Mouse (Mus musculus) cerebellum, postnatal 10 days (tissue): ENCODE results near the gene Atpaf2.
"Not testable (repeated sequence)": the region's sequence is repeated elsewhere in the genome, so short reads cannot be mapped to it uniquely, and the experiment has no call there.

Experiments used
- DNase-seq, 2 experiments: peaks; one replicate each; pipeline ENCODE4 v3.0.0; 2021; ENCODE audit warnings: mixed read lengths in 2 of 2

Atpaf2 gene

DNA sequence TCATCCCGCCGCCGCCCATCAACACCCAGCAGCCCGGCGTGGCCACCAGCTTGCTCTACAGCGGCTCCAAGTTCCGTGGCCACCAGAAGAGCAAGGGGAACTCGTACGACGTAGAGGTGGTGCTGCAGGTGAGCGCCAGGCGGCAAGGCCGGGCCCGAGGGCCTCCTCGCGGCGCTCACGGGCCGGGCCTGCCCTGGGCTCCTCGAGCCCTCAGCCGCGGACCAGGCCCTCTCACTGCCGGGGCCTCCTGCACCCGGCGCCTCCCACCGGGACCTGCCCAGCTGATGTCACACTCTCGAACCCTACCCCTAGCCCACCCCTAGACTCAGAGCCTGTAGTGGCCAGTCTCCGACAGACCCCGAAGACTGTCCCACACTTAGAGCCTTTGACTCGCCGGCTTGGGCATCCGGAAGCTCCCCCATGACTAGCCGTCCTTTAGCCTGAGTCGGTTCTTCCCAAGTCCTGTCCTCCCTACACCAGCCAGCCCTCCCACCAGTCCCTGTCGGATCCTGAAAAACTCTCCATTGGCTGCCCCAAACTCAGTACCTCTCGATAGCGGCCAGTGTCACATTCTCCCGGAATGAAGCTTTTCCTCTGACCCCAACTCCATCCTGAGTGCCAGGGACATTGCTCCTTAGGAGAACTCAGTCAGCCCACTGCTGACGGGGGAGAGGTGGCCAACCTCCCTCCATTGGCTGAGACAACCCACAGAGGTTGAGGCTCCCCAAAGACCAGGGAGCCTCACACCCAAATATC, at the start of gene Atpaf2:
TSS of gene Atpaf2 (minus strand) at position 741 of the 756 bp plus-strand sequence.
- peak in 1 of 2 experiments; percentile 66 for DNase-seq

DNA sequence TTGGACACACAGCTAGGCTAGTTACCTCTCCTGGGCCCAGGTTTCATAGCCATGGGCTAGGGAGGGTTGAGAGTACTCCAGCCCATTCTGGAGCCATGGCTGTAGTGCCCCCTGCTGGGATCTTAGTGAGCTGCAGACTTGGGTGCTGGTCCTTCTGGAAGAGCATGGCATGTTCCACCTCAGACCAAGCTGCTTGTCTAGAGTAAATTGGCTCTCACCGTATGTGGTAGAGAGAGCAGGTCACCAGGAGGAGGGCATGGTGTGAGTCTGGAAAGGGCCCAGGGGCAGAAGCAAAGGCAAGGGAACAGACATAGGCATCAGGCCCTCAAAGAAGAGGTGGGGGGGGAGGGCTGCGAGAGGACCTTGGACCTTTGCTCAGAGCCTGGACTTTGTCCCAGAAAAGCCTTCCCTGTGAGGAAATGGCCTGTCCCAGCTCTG, 47.7 kb upstream of the Atpaf2 start:
- DNase-seq, result peak; percentile 39 to 49

DNA sequence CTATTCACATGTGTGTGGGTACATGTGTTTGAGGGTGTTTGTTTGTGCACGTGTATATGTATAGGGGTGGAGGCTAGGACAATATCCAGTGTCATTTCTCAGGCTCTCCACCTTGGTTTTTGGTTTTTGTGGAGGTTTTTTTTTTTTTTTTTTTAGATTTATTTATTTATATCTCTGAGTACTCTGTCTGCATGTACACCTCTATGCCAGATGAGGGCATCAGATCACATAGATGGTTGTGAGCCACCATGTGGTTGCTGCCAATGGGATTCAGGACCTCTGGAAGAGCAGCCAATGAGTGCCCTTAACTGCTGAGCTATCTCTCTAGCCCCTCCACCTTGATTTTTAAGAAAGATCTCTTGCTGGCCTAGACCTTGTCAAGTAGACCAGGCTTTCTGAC, 39.7 kb upstream of the Atpaf2 start:
- DNase-seq, result peak in 1 of 2 experiments; percentile 25

DNA sequence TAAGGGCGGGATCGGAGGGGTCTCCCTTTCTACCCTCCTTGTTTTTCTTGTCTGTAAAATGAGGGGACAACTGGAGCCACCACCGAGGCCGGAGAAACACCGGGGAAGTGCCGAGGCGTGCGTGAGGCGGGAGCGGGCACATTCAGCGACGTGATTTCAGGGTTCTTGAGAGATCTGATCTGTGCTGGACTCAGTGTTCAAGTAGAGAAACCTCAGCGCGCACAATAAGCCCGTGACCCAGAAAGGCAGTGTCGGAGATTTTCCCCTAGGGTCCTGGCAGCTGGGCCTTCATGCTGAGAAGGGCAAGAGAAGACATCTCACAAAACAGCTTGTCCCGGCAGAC, 36.5 kb upstream of the Atpaf2 start:
- peak in 1 of 2 experiments; percentile 38 for DNase-seq

DNA sequence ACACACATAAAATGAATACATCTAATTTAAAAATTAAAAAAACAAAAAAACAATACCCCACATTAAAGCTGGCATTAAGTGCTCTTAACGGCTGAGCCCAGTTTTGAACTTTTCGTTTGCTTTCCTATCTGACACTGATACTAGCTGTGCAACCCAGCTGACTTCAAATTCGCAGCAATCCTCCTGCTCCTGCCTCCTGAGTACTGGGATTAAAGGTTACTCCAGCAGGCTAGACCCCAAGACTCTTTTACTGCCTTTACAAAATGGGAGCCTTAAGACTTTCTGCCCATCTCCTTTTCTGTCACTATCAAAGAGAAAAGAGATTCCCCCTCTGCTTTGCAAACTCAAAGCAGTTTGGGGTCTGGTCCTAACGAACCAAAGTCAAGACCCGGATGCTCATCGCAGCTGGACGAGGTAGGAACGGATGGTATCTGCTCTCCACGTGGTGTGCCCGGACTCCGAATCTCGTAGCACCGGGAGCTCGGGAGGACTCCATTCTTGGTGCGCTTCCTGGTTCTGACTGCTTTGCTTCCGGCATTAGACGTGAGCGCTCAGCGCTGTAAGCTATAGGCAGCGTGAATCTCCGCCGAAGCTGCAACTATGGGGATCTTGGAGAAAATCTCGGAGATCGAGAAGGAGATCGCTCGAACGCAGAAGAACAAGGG, 36.0 kb upstream of the Atpaf2 start, which contains the start of gene Drg2:
TSS of gene Drg2 (plus strand) at position 512 of the 665 bp plus-strand sequence.
- peak; percentile 92 to 94 for DNase-seq

DNA sequence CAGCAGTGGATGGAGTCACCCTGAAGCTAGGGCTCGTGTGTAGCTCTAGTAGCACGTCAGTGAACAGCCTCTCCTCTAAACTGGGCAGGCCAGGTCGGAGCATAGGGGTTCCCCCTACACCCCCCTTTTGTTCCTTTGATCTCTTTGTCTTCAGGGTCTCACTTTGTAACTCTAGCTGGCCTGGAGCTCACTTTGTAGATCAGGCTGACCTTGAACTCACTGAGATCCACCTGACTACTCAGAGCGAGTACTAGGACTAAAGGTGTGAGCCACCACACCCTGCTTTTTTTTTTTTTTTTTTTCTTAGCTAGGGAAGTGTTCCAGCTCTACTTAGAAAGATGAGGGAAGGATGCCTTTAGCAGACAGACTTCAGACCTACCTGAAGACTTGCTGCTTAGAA, 25.8 kb upstream of the Atpaf2 start:
- no peak for DNase-seq

DNA sequence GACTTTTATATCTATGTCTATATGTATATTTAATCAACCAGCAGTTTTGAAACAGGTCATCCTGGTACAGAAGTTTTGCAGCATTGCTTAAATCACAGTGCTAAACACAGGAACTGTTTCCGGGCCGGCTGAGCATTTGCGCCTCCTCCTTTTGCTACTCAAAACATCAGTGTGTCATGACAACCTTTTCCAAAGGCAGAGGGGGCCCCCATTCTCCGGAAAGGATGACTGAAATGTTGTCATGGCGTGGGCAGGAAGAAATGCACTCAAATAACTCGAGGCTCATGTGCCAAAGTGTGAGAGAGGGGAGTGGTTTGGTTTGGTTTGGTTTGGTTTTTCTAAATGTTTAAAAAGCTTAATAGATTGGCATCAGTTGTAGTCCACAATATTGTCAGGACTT, 24.6 kb upstream of the Atpaf2 start:
- no peak for DNase-seq

DNA sequence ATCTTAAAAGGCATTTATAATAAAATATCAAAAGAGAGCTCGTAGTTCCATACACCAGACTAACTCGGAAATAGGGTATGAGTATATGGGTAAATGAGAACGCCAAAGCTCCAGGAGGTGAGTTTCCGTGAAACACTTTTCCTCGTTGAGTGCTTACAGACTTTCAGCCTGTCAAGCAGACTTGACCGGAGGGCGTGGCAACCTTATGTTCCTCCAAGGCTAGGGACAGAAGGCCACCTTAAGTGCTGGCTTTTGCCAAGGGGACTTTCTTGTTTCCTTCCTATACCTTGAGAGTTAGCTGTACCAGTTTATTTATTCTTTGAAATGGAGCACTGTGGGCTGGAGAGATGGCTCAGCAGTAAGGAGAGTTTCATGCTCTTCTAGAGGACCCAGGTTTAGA, 21.9 kb upstream of the Atpaf2 start:
- DNase-seq, result no peak

DNA sequence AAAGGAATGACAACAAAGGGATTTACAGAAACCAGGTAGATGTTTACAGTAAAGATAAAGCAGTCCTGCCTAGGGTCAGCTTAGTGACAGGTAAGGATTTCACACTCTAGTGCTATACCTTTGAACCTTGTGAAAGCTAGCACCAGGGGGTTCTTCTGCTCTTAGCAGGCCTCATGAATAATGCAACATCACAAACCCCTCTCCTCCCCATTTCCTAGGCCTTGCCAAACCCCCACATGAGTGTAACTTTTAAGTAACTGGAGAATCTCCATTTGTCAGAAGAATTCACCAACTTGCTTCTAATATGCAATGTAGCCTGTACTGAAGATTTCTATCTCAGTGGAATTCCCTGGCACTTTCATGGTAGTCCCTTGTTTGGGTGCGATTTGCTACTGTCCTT, 21.4 kb upstream of the Atpaf2 start:
- not testable (repeated sequence) for DNase-seq

DNA sequence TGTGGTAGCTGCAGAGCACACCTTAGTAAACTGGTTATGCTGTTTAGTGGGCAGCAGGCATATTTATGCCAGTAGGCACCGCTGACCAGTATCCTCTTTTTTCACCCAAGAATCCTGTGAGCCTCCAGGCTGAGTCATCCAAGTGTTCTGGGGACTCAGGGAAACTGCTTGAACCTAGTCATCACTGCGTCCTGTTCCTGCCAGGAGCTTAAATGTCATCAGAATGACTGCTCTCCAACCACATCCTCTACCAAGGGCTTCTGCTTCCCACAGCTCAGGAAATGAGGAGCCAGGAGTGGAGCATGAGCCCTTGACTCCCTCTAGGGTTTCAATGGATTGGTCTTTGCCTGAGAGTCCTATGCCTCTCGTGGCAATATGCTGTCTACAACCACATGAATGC, 18.4 kb upstream of the Atpaf2 start:
- no peak for DNase-seq

DNA sequence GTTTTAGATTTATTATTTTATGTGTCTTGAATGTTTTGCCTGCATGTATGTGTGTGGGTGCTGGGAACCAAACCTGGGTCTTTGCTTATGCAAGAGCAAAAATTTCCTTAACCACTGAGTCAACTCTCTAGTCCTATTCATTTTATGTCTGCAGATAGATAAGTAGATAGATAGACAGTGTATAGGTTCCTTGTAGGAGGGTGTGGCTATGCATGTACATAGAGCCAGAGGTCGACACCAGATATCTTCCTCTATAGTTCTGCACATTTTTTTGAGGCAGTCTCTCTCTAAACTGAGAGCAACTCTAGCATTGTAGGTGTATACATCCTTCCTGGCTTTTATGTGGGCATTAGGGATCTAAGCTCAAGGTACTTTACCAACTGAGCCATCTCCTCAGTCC, 16.9 kb upstream of the Atpaf2 start:
- DNase-seq, result no peak

DNA sequence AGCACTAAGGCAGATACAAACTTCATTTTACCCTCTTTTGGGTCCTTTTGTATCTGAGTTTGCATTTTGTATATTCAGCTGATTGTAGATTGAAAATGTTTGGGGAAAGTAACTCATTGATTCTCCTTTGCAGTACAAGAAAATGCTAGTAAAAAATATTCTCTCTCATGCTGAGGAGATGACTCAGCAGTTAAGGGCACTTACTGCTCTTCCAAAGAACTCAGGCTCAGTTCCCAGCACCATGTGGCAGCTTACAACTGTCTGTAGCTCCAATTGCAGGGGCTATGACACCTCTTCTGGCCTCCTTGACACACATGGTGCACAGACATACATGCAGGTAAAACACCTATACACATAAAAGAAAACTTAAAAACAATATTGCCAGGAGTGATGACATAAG, 15.2 kb upstream of the Atpaf2 start:
- DNase-seq, result no peak

DNA sequence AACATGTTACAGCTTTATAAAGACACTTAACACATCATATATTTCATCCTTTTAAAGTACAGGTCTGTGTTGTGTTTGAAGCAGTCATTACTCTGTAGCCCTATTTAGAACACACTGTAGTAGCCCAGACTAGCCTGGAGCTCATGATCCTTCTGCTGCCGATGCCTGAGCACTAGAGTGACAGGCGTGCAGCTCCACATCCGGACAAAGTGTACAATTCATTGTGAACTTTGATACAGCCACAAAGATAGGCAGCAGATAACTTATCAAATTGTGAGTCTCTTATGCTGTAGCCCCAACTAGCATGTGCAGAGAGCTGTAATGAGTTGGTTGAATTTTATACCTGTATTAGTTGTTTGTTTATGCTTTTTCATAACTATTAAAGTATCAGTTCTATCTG, 9.4 kb upstream of the Atpaf2 start:
- no peak for DNase-seq

DNA sequence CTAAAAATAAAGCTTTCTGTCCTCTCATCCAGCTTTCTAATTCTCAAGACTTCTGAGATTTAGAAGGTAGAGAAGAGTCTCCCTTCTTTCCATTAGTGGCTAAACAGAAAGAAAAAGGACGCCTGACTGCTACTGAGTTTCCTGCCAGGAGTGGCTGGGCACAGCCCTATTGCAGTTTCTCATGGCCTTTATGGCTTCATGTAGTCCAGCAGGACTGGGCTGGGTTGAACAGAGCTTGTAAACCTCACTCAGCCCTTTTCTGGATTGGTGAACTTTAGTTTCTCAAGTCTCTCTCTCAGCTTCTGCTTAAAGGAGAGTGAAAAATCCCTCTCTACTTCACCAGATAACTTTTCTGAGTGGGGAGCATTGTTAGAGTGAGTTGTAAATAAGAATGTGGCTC, 8.2 kb upstream of the Atpaf2 start:
- no peak for DNase-seq

DNA sequence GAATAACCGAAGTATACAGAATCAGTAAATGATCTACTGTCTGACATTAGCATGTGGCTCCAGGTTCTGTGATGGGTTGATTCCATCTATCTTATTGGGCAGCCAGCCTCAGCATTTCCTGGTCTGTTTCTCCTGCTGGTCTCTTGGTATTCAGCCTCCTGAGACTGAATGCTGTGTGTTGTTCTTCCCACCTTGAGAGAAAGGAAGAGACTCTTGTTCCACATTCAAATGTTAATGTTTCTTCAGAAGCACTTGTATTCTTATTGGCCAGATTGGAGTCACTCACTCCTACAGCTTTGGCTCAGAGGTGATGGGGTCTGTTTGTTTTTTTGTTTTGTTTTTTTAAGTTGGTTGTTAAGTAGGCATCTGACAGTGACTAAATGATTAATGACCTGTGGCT, 4.7 kb upstream of the Atpaf2 start:
- DNase-seq, result no peak

DNA sequence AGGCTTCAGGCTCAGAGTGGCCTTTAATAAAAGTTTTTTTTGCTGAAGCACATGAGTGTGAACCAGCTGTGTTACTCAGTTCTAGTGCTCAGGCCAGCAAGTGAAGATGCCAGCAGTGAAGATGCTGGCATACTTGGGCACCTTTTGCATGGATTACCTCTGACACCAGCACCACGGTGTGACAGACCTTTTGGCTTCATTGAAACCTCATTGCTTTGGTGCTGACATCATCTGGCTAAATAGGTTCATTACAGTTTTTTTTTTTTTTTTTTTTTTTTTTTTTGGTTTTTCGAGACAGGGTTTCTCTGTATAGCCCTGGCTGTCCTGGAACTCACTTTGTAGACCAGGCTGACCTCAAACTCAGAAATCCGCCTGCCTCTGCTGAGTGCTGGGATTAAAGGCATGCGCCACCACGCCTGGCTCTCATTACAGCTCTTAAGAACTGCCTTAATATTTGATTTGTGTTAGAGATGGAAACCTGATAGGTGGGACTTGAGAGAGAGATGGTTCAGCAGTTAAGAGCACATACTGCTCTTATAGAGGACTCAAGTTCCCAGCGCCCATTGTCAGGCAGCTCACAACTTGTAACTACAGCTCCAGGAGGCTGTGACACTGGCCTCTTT, 3.9 kb upstream of the Atpaf2 start:
- peak; percentile 22 to 46 for DNase-seq

DNA sequence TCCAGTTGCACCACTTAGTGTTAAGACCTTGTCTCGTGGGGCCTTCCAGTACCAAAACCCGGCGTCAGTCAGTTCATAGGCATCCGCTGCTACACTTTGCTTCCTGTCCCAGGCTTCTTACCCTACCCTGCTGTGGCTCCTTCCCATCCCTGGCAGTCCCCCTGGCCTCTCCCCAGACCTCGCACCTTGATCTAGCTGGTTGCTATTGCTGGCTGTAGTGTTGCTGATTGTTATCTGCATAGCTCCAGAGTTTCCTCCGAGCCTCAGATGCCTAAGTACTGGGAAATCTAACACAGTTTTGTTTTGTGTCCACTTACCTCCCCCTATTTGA, 181 bp upstream of the Atpaf2 start:
- no peak for DNase-seq

DNA sequence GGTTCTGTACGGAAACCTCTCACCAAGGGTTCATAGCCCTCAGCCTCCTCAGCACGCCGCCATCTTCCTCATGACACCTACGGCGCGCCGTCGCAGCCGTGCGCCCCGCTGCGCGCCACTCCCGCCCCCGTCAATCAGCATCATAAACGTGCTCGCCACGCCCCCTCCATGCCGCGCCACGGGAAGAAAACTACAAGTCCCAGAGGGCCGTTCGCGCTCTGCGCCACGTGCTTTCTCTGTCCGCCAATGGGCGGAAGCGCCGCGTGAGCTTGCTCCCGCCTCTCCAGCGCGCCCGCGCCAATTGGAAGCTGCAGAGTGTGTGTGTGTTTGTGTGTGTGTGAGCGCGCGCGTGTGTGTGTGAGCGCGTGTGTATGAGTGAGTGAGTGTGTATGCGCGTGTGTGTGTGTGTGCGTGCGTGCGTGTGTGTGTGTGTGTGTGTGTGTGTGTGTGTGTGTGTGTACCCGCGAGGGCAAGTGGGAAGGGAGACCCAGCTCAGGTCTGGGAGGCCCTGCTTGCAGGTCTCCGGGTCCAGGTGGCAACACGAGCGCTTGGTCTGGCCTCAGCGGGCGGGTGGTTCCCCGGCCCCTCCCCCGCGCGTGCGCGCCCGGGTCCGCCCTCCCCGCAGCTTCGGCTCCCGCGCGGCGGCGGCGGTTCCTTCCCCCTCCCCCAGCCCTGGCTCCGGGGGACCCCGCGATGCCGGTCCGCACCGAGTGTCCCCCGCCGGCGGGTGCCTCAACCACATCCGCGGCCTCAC, 1.1 kb downstream of the Atpaf2 start, which contains the start of gene Gid4:
TSS of gene Gid4 (plus strand) at position 183 of the 754 bp plus-strand sequence.
- DNase-seq, result peak; percentile 99

DNA sequence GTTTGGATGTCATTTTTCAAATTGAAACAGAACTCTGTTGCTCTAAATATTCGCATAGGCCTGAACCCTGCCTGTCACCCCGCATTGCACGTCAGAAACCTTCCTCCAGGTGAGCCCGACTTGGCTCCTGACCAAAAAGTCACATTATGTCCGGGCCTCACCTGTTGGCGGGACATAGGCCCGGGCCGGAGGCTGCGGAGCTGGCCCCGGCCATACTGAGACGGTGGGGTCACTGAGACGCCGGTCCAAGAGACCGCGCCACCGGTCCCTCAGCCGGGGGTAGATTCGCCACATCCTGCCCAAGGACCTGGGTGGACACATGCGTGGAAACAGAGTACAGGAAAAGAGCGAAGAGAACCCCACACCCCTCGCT, 1.7 kb downstream of the Atpaf2 start:
- DNase-seq, result no peak

DNA sequence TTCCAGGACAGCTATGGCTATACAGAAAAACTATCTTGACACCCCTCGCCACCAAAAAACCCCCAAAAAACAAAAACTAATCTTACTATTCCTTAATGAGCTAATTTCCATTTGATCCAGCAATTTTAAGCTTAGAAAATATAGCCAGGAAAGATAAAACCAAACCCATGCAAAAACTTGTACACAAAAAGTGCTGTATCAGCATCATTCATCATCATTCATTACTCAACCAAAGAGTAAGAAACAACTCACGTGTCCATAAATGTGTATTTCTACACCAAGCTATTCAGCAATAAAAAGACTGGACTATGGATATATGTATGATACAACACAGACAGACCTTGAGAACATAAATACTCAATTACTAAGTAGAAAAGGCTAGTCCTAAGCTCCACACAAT, 5.3 kb downstream of the Atpaf2 start:
- DNase-seq, result no peak

DNA sequence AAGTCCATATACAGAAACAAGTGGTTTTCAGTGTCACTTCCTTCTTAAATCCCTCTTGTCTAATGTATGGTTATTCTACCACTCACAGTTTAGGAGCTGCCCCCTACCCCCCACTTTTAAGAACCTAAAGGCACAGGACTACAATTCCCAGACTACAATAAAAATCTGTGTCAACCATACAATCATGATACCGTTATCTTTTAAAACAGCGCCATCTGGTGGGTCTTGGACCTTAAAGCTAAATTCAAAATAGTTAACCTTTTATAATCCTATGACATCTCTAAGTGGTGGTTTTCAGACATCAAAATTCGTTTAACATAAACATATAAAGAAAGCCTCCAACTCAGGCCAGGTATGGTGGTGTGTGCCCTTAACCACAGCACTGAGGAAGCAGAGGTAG, 6.1 kb downstream of the Atpaf2 start:
- DNase-seq, result peak; percentile 87 to 95

DNA sequence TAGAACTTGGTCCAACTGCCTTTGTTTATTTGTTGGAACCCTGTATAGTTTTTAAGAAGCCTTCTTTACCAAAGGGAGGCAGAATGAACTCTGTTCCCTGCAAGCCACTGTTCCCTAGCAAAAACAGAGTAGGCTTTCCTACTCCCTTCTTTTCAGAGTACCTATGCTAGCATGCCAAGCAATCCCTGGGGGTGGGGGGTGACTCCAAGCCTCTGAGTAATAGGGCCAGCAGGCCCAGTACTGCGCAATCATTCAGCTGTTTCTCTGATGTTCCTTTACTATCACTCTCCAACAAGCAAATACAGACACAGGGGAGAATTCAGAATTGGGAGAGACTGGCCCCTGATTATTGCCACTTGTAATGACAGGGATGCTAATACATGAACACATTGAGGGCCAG, 11.7 kb downstream of the Atpaf2 start:
- DNase-seq, result no peak

DNA sequence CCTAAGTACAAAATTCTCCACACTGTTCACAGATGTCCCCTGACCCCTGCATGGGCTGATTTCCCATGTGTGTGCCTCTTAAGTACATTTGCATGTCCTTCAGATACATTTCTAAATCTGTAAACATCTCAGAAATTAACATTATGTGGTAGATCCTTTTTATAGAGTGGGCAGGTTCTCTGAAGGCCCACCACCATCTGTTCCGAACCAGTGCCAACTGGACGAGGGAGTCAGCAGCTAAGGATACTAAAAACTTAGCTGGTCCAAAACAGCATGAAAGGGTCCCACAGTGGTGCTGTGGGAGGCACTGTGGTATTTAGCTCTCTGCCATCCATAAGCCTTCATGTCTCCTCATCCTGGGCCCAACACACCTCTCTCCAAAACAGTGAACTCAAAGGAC, 21.1 kb downstream of the Atpaf2 start:
- DNase-seq, result peak; percentile 46 to 58
